Mouse (Mus musculus) stomach, embryonic 14.5 days (tissue): Measurements from ENCODE around the gene Cadps. TPM values are rescaled to one million over a fixed set of nuclear protein-coding genes. Genes with fewer than 3 reads are reported as not detected.

Source experiments
- ATAC-seq: fragments of 200-750 bp; cut with Nextera tagmentation; 2 replicates; pipeline ENCODE4 v1.8.0; 2017; ENCODE audit warnings: low read depth, moderate TSS enrichment; ENCODE audit not compliant: insufficient number of reproducible peaks, insufficient read depth, low FRiP score
- H3K27ac ChIP-seq: fragments of 300-500 bp; sonication (generic); 2 replicates; pipeline ENCODE4 v1.5.1; 2014; ENCODE audit warnings: mild to moderate bottlenecking, low read length, moderate library complexity, mixed read lengths
- H3K27me3 ChIP-seq: fragments of 300-500 bp; sonication (generic); 2 replicates; pipeline ENCODE4 v1.6.1; 2014; ENCODE audit warnings: low read length, control low read depth, mixed read lengths; ENCODE audit not compliant: control insufficient read depth, insufficient read depth
- H3K36me3 ChIP-seq: fragments of 300-500 bp; sonication (generic); 2 replicates; pipeline ENCODE4 v1.6.1; 2014; ENCODE audit warnings: mild to moderate bottlenecking, control low read depth, low read length, moderate library complexity, mixed read lengths; ENCODE audit not compliant: control insufficient read depth, insufficient read depth
- H3K4me1 ChIP-seq: fragments of 300-500 bp; sonication (generic); 2 replicates; pipeline ENCODE4 v1.6.1; 2014; ENCODE audit warnings: low read length, control low read depth, mixed read lengths; ENCODE audit not compliant: control insufficient read depth, insufficient read depth
- H3K4me2 ChIP-seq: fragments of 300-500 bp; sonication (generic); replicated peaks from 2 replicates; pipeline ENCODE4 v1.6.1; 2014; ENCODE audit warnings: low read depth, low read length, control low read depth
- H3K4me3 ChIP-seq: fragments of 300-500 bp; sonication (generic); 2 replicates; pipeline ENCODE4 v1.5.1; 2014; ENCODE audit warnings: low read depth, low read length, control low read depth
- H3K9ac ChIP-seq: fragments of 300-500 bp; sonication (generic); replicated peaks from 2 replicates; pipeline ENCODE4 v1.6.1; 2014; ENCODE audit warnings: low read depth, mild to moderate bottlenecking, control low read depth, low read length, moderate library complexity, mixed read lengths
- H3K9me3 ChIP-seq: fragments of 300-500 bp; sonication (generic); 2 replicates; pipeline ENCODE4 v1.6.1; 2016; ENCODE audit warnings: low read depth, low read length, control low read depth; ENCODE audit not compliant: control insufficient read depth
- WGBS: fragments of 180-500 bp; shearing (Covaris S2); extraction: QIAGEN DNeasy Blood & Tissue Kit; methylation state at CpG from one replicate; pipeline ENCODE4 v1.1.7; 2014; 5-methylcytosine and 5-hydroxymethylcytosine counted together
- polyA plus RNA-seq: library from polyadenylated mRNA; unstranded; fragments of >200 nt; fragmentation: Nextera tagmentation; extraction: Ambion mirVana; gene quantifications from 2 replicates; pipeline ENCODE4 v1.2.1, GENCODE M21; 2014

Gene Cadps
- polyA plus RNA-seq, 1 experiment from 2014 or later, result 4.8 TPM

- under 1% methylated on average over 52 of the region's 58 CpGs for WGBS
- Histone ChIP-seq H3K4me3 (peak overlapping the region; percentile 49), H3K4me1 (no peaks in the 10 kb centered on the region), H3K9ac (peak overlapping the region; percentile 40; the same call in 1 of the 2 replicates), H3K4me2 (peak overlapping the region; percentile 97), H3K27me3 (0 out of 2 replicates have a peak, but pooled peaks cover 2% of the 10 kb centered on the region), H3K9me3 (no peaks in the 10 kb centered on the region), H3K36me3 (no peaks in the 10 kb centered on the region), H3K27ac (peak overlapping the region; percentile 27; the same call in 1 of the 2 replicates)
- peak; percentile 81 for ATAC-seq
These were observed 918 bp downstream of the Cadps start for GRCm38 (mm10) chr14:12821831-12822490.

GRCm38 (mm10) chr14:12821156-12821813, 1.6 kb downstream of the Cadps start:
- peak; percentile 30 for ATAC-seq
- Histone ChIP-seq H3K4me1 (no peaks in the 10 kb centered on the region), H3K27ac (no peak overlapping the region), H3K9ac (peak overlapping the region; percentile 40; the same call in 1 of the 2 replicates), H3K36me3 (no peaks in the 10 kb centered on the region), H3K27me3 (0 out of 2 replicates have a peak, but pooled peaks cover 2% of the 10 kb centered on the region), H3K9me3 (no peaks in the 10 kb centered on the region), H3K4me2 (peak overlapping the region; percentile 97), H3K4me3 (peak overlapping the region; percentile 49)
- under 1% methylated on average over 13 of the region's 13 CpGs for WGBS

- H3K27me3 ChIP-seq, result 0 out of 2 replicates have a peak, but pooled peaks cover 2% of the 10 kb centered on the region
- no peak for ATAC-seq
- H3K36me3 ChIP-seq, result no peaks in the 10 kb centered on the region
- H3K4me1 ChIP-seq, result no peaks in the 10 kb centered on the region
- H3K9ac ChIP-seq, result no peak overlapping the region
- no peak overlapping the region for H3K27ac ChIP-seq
- 67% methylated on average over 1 of the region's 1 CpGs for WGBS
- H3K4me3 ChIP-seq, result no peak overlapping the region
- no peak overlapping the region for H3K4me2 ChIP-seq
- no peaks in the 10 kb centered on the region for H3K9me3 ChIP-seq
These were observed 2.7 kb downstream of the Cadps start for GRCm38 (mm10) chr14:12820149-12820548.

- Histone ChIP-seq H3K4me1 (no peaks in the 10 kb centered on the region), H3K27ac (no peak overlapping the region), H3K9ac (no peak overlapping the region), H3K36me3 (no peaks in the 10 kb centered on the region), H3K4me3 (no peak overlapping the region), H3K27me3 (0 out of 2 replicates have a peak, but pooled peaks cover 2% of the 10 kb centered on the region), H3K9me3 (no peaks in the 10 kb centered on the region), H3K4me2 (no peak overlapping the region)
- ATAC-seq, result no peak
- 73% methylated on average over 1 of the region's 1 CpGs for WGBS
These were observed 4.4 kb downstream of the Cadps start for GRCm38 (mm10) chr14:12818442-12818841.

- H3K27ac ChIP-seq, result no peak overlapping the region
- H3K9me3 ChIP-seq, result no peaks in the 10 kb centered on the region
- ATAC-seq, result no peak
- H3K36me3 ChIP-seq, result no peaks in the 10 kb centered on the region
- no peaks in the 10 kb centered on the region for H3K27me3 ChIP-seq
- WGBS, result 83% methylated on average over 3 of the region's 3 CpGs
- H3K4me2 ChIP-seq, result no peak overlapping the region
- no peaks in the 10 kb centered on the region for H3K4me1 ChIP-seq
- no peak overlapping the region for H3K4me3 ChIP-seq
- H3K9ac ChIP-seq, result no peak overlapping the region
These were observed 10.8 kb downstream of the Cadps start for GRCm38 (mm10) chr14:12812072-12812471.

GRCm38 (mm10) chr14:12802995-12803394, 19.9 kb downstream of the Cadps start:
- H3K4me3 ChIP-seq, result no peak overlapping the region
- H3K27ac ChIP-seq, result no peak overlapping the region
- H3K27me3 ChIP-seq, result no peaks in the 10 kb centered on the region
- H3K4me1 ChIP-seq, result no peaks in the 10 kb centered on the region
- no peak overlapping the region for H3K4me2 ChIP-seq
- no peak for ATAC-seq
- H3K9me3 ChIP-seq, result no peaks in the 10 kb centered on the region
- H3K9ac ChIP-seq, result no peak overlapping the region
- H3K36me3 ChIP-seq, result no peaks in the 10 kb centered on the region
- WGBS, result 48% methylated on average over 1 of the region's 1 CpGs

DNA sequence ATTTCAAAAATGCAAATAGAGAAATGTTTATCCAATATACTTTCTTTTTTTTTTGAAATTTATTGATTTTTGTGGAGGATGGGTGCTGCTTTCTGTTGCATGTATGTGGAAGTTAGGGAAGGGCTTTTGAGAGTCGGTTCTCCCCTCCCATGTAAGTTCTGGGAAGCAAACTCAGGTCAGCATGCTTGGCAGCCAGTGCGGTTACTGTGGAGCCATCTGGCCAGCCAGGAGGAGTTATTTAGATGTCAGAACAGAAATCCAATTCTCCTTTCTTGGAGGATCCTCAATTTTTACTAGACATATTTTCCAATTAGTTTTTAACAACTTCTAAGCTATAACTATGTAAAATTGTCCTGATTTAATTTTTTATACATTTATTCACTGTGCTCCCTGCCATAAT, 21.8 kb downstream of the Cadps start:
- no peaks in the 10 kb centered on the region for H3K9me3 ChIP-seq
- no peak overlapping the region for H3K27ac ChIP-seq
- no peaks in the 10 kb centered on the region for H3K36me3 ChIP-seq
- no peaks in the 10 kb centered on the region for H3K4me1 ChIP-seq
- no peak overlapping the region for H3K9ac ChIP-seq
- H3K4me3 ChIP-seq, result no peak overlapping the region
- 71% methylated on average over 2 of the region's 2 CpGs for WGBS
- no peak overlapping the region for H3K4me2 ChIP-seq
- no peaks in the 10 kb centered on the region for H3K27me3 ChIP-seq
- no peak for ATAC-seq

DNA sequence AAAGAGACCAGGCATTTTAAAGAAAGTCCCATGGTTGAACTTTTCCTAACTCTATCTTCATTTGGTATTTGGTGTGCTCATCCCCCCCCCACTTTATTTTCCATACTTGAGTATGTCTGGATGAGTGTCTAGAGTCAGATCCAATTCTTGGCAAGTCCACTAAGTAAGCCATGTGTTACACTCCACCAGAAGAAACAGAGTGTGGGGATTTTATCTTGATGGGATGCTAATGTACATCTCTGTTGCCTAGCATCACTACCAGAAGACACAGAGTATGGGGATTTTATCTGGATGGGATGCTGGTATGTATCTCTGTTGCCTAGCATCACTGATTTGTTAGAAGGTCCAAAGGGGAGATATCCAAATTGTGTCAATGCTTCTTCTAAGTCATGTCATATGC, 24.0 kb downstream of the Cadps start:
- no peak overlapping the region for H3K9ac ChIP-seq
- no peaks in the 10 kb centered on the region for H3K27me3 ChIP-seq
- H3K4me3 ChIP-seq, result no peak overlapping the region
- H3K9me3 ChIP-seq, result no peaks in the 10 kb centered on the region
- no peaks in the 10 kb centered on the region for H3K36me3 ChIP-seq
- H3K4me1 ChIP-seq, result no peaks in the 10 kb centered on the region
- no peak overlapping the region for H3K4me2 ChIP-seq
- ATAC-seq, result no peak
- no peak overlapping the region for H3K27ac ChIP-seq
